Mouse (Mus musculus): ENCODE data around the gene Eri3.

The Eri3 gene

DNA sequence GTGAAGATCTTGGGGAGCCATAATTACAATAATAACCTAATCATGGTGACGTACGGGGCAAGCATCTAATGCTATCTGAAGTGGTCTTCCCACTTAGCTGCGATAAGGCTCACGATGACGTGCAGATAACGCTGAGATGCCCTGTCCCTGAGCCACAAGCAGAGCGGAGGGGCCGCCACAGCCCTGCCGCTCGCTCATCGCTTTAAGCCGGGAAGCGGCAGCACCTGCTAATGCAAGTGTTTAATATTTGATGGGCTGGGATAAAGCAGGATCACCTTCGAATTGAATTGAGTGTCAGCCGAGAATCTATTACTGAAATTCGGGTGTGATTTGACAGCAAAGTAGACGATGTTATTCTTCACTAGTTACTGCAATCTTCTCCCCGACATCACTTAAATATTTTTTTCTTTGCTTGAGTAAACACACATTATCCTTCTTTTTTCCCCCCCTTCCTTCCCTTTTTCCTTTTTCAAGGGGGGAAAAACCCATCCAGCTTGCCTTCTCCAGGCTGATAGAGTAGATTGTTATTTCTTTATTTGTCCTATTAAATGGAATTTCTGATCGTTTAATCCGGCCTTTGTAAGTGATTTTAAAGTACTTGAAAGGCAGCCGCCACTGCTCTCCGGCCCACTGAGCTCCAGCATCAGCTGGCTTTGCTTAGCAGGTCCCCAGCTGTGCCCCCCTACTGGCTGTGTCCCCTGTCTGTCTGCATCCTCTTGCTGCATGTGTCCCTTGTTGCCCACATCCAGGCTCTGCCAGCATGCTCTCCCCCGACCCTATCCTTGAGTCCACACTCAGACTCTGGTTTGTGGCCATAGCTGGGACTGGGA is 97.0 kb downstream of the Eri3 start:
- in situ Hi-C loops (cut with MboI; ENCODE audit: low pct_unique_long_range_greater_than_20kb in 1 of 2, low sequenced_read_pairs in 2 of 2, unreplicated experiment in 1 of 2), result no loop called here

DNA sequence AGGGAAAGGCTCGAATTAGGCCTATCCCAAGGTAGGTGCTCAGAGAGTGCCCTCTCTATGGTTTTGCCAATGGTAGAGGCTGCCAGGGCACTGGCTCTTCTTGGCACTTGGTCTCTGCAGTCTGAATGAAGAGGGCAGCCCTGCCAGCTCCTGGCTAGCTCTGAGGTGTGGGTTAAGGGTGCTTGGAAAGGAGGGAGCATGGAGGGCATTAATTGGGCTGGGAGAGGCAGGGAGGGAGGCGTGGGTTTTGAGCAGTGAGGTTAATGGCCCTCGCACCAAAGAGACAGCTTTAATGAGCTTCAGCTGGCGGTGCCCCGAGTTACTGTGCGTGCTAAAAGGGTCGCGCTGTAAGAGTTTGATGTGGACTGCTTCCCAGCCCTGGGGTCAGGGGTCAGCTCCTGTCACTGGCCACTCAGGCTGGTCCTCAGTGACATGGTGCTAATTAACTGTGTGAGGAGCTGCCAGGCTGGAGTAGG is 101.5 kb downstream of the Eri3 start:
- in situ Hi-C loops (cut with MboI; ENCODE audit: low pct_unique_long_range_greater_than_20kb in 1 of 2, low sequenced_read_pairs in 2 of 2, unreplicated experiment in 1 of 2), result loop anchor here in 1 of 2 experiments (10.0 kb wide), 1 partner anchor 327 kb away; no protein-coding TSS in a partner anchor

DNA sequence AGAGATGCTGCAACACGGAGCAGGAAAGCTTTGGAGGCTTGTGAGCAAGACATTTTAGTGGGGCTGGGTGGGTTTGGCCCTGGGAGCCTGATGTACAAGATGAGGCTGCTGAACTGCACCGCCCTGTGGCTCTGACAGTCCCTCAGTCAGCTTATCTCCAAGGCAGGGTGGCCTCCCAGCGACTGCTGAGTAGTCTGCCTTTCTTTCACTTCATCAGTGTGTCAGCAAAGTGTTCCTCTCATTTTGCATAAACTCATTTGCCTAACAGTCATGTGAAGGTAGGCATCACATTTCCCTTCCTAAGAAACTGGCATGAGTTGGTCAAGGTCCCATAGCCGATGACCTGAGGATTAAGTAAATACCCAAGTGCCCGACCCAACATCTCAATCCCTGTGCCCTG is 102.6 kb downstream of the Eri3 start:
- in situ Hi-C loops (cut with MboI; ENCODE audit: low pct_unique_long_range_greater_than_20kb in 1 of 2, low sequenced_read_pairs in 2 of 2, unreplicated experiment in 1 of 2), result loop anchor here in 1 of 2 experiments (10.0 kb wide), 1 partner anchor 328 kb away; no protein-coding TSS in a partner anchor

DNA sequence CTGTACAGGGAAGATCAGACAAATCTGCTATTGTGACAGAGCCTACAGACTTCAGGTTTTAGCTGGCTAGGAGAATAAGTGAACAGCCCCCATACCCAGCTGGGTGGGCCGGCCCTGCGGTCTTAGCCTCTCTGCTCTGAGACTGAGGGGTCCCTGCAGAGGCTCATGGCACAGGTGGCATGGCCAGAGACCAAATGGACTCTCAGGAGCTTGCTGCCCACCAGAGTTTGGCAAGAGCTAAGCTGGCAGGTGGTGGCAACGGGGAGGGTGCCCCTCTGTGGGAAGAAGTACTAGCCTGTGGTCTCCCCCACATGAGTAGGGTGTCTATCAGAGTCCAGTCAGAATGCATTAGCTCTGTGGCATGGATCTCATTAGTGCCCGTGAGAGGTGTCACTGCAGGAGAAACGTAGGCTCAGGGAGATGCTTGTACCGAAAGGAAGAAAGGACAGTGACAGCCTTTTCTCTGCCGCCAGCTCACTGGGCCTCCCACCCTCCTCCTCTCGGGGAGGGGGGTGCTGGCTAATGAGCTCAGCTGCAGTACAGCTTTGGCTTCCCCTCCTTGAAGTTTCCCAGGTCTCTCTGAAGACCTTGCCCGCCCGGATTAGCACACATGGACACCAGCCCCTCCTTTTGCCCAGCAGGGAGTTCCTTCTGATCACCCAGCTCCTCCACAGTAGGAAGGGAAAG is 104.0 kb downstream of the Eri3 start:
- in situ Hi-C loops (cut with MboI; ENCODE audit: low pct_unique_long_range_greater_than_20kb in 1 of 2, low sequenced_read_pairs in 2 of 2, unreplicated experiment in 1 of 2), result loop anchor here in 1 of 2 experiments (10.0 kb wide), 1 partner anchor 329 kb away; no protein-coding TSS in a partner anchor

DNA sequence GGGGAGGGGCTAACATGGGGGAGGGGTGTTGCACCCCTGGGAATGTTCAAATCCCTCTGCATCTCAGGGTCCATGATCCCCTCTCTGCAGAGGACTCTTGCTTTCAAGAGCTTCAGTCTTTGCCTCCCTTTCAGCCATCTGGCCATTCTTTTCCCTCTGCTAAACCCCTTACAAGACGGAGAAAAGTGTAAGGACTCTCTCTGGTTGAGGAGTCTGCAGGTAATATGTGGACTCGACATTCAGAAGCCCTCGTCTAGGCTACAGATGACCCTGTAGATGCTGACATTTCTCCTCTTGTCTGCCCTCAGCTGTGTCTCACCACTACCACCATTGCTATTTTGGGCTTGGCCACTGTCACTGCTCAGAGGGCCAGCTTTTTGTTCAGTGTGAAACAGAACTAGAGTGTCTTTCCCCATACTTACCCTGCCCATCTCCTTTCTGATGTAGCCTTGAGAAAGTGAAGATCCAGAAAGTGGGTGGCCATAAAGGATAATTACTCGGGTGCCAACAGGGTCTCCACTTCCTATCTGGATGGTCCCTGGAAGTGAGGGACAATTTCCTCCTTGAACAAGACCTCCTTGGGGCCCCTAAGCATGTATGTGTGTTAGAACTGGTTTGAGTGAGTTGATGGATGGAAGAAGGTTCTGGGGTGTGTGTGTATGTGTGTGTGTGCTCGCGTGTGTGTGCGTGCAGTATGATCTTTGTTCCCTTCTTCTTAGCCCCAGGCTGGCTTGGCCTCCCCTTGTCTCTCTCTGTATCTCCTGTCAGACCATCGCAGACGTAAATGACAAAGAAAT is 104.7 kb downstream of the Eri3 start:
- in situ Hi-C loops (cut with MboI; ENCODE audit: low pct_unique_long_range_greater_than_20kb in 1 of 2, low sequenced_read_pairs in 2 of 2, unreplicated experiment in 1 of 2), result loop anchor here in 1 of 2 experiments (10.0 kb wide), 1 partner anchor 330 kb away; no protein-coding TSS in a partner anchor

DNA sequence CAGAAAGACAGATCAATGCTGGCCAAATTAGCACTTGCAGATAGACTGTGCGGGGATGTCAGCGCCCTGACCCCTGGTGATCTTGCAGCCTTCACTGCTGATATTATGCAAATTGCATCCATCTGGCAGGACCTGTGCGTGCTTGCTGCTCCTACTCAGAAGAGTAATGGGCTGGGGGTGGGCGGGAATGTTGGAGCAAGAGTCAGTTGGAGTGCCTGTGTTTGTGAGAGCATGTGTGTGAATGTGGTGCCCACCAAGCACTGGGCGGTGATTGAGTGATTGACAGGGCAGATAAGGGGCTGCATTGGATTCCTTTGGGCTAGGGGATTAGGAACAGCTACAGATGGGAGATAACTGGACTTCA is 105.3 kb downstream of the Eri3 start:
- in situ Hi-C loops (cut with MboI; ENCODE audit: low pct_unique_long_range_greater_than_20kb in 1 of 2, low sequenced_read_pairs in 2 of 2, unreplicated experiment in 1 of 2), result loop anchor here in 1 of 2 experiments (10.0 kb wide), 1 partner anchor 331 kb away; no protein-coding TSS in a partner anchor

DNA sequence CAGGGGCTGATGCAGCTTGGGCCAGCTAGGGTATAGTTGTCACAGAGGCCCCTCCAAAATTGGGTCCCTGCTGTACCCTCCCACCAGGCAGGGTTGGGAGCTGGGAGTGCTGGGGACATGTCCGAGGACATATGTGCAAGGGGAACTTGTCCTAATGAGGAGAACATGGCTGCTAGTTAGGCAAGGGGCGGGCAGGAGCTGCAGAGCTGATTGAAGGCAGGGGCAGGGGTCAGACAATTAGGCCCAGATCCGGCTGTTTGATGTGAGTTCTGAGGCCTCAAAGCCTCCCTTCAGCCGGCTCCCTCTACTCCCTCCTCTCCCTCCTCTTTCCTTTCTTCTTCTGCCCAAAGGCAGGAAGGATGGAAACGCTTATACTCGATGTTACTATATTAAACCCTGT is 106.8 kb downstream of the Eri3 start:
- in situ Hi-C loops (cut with MboI; ENCODE audit: low pct_unique_long_range_greater_than_20kb in 1 of 2, low sequenced_read_pairs in 2 of 2, unreplicated experiment in 1 of 2), result loop anchor here in 1 of 2 experiments (10.0 kb wide), 1 partner anchor 332 kb away; no protein-coding TSS in a partner anchor

DNA sequence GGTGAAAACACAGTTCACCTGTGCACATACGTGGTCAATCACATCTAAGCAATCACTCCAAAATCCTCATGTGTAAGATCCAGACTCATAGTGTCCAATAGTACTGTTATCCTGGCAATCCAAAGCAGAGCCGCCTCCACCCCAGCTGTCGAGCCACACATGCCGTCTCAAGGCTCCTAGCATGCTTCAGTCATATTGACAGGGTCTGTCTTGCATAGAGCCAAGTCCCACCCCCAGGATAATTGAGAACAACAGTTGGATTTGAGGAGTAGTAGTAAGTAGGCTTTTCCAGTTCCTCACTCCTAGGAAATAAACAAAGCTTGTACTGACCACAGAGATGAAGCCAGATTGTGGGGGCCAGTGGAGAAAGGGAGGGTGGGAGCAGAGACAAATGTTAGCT is 107.5 kb downstream of the Eri3 start:
- in situ Hi-C loops (cut with MboI; ENCODE audit: low pct_unique_long_range_greater_than_20kb in 1 of 2, low sequenced_read_pairs in 2 of 2, unreplicated experiment in 1 of 2), result loop anchor here in 1 of 2 experiments (10.0 kb wide), 1 partner anchor 333 kb away; no protein-coding TSS in a partner anchor

DNA sequence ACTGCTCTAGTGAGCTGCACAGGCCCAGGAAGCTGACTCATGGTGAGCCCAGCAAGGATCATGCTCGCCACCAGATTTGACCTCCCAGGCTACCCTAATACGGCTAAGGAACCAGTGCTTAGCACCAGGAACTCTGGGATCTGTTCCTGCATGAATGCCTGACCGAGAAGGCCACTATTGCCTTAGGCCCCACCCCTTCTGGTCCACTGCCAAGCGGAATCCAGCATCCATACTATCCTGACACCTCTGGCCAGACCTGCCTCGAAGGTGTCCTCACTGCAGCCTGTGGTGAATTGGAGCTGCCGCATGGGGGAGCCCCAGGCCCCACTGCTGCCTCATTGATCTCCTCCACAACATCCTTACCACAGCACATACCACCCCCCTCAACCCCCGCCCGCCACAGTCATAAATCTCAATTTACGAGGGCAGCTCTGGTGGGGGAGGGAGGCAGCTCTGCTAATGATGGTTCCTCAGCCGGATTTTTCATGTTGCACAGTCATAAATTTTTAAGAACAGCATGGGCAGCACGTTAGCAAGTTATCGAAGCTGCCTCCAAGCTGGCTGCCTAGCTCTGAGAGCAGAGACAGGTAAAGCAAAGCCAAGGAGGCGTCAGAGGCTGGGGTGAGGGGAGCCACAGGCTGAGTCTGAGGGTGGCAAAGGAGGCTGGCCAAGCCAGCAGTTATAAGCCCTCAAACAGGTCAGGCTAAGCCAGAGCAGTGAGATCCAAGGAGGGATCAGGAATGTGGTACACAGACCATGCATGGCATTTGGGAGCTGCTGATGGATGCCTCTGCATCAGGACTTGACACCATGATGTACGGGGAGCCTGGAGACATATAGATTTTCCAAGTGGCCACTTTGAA is 108.6 kb downstream of the Eri3 start:
- in situ Hi-C loops (cut with MboI; ENCODE audit: low pct_unique_long_range_greater_than_20kb in 1 of 2, low sequenced_read_pairs in 2 of 2, unreplicated experiment in 1 of 2), result loop anchor here in 1 of 2 experiments (10.0 kb wide), 1 partner anchor 334 kb away; no protein-coding TSS in a partner anchor

DNA sequence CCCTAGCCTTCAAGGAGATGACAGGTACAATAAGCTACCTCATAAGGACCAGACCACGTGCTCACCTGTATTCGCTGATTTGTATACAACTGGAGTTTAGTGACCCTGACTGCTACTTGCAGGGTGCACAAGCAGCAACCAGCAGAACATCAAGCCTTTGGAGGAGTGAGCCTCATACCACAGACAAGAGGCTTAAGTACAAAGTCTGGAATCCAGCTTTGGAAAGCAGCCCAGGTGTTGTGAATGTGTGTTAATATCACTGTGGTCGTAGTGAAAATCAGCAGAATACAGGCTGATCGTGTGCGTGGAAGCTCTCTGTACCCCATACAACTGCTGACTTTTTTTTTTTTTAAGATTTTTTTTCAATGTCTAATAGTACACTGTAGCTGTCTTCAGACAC is 109.8 kb downstream of the Eri3 start:
- in situ Hi-C loops (cut with MboI; ENCODE audit: low pct_unique_long_range_greater_than_20kb in 1 of 2, low sequenced_read_pairs in 2 of 2, unreplicated experiment in 1 of 2), result no loop called here

DNA sequence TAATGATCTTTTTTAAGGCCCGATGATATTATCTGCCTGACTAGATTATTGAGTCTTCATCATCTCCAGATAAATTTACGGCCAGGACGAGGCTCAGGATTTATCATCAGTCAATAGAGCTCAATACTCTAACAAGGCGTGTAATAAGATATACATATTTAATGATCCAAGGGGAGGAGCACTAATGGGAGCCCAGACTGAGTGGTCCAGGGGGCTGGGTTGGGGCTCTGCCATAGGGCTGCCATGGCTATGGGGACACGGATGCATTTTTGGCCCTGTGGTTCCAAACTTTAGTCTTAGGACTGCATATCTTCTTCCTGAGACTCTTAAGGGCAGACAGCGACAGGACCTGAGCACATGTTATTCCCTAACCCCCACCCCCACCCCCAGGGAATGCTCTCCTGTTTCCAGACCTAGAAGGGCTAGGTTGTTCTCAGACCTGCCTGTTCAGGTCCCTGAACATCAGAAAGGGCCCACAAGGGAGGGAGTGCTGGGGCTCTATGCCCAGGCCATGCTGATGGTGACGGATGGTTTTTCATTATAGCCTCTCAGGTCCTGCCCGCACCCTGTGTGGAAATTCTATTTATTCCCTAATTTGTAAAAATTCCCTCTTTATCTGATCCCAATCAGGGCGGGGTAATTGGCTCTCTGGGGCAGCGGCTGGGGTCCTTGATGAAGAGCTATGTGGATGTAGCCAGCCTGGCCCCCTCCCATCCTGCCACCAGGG is 114.4 kb downstream of the Eri3 start:
- in situ Hi-C loops (cut with MboI; ENCODE audit: low pct_unique_long_range_greater_than_20kb in 1 of 2, low sequenced_read_pairs in 2 of 2, unreplicated experiment in 1 of 2), result no loop called here

DNA sequence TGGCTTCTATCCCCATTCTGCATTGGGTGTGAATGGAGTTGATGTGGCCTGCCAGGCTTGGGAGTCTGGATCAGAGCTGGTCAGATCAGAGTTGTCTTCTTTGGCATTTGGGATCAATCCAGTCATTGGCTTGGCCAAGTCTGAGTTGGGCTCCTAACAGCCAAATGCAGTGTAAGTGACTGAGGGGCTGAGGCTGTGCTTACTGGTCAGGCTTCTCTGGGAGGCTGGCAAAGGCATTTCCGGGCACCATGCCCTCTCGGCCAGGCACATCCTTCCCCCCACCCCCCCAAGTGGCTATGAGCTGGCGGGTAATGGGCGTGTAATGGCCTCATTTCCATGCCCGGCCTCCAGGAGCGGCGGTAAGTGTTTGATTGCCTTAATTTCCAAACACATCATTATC is 115.4 kb downstream of the Eri3 start:
- in situ Hi-C loops (cut with MboI; ENCODE audit: low pct_unique_long_range_greater_than_20kb in 1 of 2, low sequenced_read_pairs in 2 of 2, unreplicated experiment in 1 of 2), result no loop called here

DNA sequence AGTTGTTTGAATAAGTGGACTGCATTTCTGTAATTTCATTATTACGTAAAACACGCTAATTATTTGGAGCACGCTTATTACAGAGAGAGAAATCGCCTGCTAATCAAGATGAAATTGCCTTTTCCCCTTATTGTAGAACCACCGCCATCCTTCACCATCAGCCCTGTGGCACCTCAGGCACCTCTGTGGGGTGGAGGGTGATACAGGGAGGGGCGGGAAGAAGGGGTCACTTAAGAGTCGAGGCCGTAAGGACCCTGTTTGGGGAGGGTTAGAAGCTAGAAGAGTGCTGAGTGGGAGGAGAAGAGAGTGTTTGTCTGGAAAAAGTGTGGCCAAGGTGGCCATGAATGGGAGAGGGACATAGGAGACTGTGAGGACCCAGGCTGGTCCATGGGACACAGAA is 115.9 kb downstream of the Eri3 start:
- in situ Hi-C loops (cut with MboI; ENCODE audit: low pct_unique_long_range_greater_than_20kb in 1 of 2, low sequenced_read_pairs in 2 of 2, unreplicated experiment in 1 of 2), result no loop called here

DNA sequence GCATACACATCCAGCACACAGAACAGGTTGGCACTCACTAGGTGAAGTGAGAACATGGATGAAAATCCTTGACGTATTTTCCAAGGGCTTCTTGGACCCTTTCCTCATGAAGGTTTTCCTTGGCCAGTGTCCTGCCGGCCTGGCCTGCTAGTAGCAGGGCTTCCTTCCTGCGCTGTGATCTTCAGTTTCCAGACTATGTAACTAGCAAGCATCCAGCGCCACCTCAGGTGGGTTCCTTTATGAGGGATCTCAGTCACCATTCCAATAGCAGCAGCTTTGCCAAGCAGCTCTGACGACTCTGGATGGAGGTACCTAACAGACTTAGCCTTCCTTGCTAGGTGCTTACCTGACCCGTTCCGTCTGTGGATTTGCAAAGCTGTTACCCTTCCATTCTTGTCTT is 119.7 kb downstream of the Eri3 start:
- in situ Hi-C loops (cut with MboI; ENCODE audit: low pct_unique_long_range_greater_than_20kb in 1 of 2, low sequenced_read_pairs in 2 of 2, unreplicated experiment in 1 of 2), result no loop called here

DNA sequence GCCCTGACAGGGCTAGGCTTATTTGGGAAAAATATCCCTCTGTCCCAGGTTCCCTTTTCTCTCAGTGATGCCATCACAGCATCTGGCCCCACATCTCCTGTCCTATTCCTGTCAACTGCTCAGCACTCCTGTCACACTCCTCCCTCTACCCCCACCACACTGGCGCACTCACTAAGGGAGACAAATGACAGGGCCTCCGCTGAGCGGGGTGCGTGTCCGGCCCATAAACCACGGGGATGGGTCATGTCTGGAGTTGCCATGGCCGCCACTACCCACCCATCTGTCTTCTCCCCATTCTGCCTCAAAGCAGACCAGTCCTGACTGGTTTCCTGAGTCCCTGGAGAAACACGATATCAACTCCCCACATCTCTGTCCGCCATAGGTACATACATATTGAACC is 121.9 kb downstream of the Eri3 start:
- in situ Hi-C loops (cut with MboI; ENCODE audit: low pct_unique_long_range_greater_than_20kb in 1 of 2, low sequenced_read_pairs in 2 of 2, unreplicated experiment in 1 of 2), result no loop called here

DNA sequence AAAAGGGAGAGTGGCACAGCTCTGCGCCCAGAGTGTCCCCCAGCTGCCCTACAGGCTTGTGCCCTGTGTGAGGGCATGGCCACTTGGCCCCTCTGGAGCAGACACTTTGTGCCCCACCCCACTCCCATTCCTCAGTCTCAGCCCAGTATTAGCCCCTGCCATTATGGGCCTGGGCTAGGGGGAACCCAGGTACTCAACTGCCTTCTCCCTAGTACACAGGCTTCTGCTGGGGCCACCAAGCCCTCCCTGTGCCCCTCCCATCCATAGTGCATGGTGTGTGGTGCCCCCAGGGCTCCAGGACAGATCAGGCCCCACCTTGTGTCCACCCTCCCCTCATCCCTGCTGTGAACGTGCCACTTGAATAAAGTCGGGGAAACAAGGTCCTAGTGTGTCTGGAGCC is 123.7 kb downstream of the Eri3 start:
- in situ Hi-C loops (cut with MboI; ENCODE audit: low pct_unique_long_range_greater_than_20kb in 1 of 2, low sequenced_read_pairs in 2 of 2, unreplicated experiment in 1 of 2), result no loop called here

DNA sequence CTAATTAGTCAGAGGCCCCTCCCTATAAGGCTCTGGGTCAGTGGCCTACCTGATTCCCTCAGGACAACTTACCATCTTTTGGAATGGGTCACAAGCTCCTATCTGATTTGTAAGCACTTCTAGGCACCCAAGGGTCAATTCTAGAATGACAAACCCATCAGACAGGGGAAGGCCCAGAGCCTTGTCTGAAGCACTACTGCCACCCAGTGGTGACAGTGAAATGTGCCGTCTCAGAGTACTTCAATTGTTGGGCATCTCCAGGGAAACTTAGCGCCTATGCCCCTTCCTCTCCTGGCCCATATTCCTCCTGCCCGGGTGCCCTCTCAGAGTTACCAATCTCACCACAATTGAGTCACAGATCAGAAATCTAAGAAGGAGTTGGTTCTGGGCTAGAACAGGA is 126.7 kb downstream of the Eri3 start:
- in situ Hi-C loops (cut with MboI; ENCODE audit: low pct_unique_long_range_greater_than_20kb in 1 of 2, low sequenced_read_pairs in 2 of 2, unreplicated experiment in 1 of 2), result no loop called here
